Mouse (Mus musculus) embryonic facial prominence, embryonic 11.5 days (tissue): Measurements from ENCODE around the gene Lyl1. TPM values are rescaled to one million over a fixed set of nuclear protein-coding genes. Genes with fewer than 3 reads are reported as not detected.
A peak's percentile ranks its signal among the peaks of the same experiment; 100 is the strongest.

ENCODE experiments used
- ATAC-seq: fragments of 200-750 bp; cut with Nextera tagmentation; replicated peaks from 2 replicates; pipeline ENCODE4 v1.8.0; 2017; ENCODE audit warnings: low read depth; ENCODE audit not compliant: insufficient number of reproducible peaks, low FRiP score, low TSS enrichment
- DNase-seq: peaks from one replicate; pipeline ENCODE4 v3.0.0-alpha.2; 2015; ENCODE audit warnings: low spot score
- H3K27ac ChIP-seq: fragments of 300-500 bp; sonication (generic); replicated peaks from 2 replicates; pipeline ENCODE4 v1.5.1; 2014; ENCODE audit warnings: mild to moderate bottlenecking, low read depth, low read length, control low read depth
- H3K27me3 ChIP-seq: fragments of 300-500 bp; sonication (generic); 2 replicates; pipeline ENCODE4 v1.6.1; 2014; ENCODE audit warnings: mild to moderate bottlenecking, low read length, moderate library complexity, mixed read lengths; ENCODE audit not compliant: control insufficient read depth, insufficient read depth
- H3K36me3 ChIP-seq: fragments of 300-500 bp; sonication (generic); replicated peaks from 2 replicates; pipeline ENCODE4 v1.6.1; 2014; ENCODE audit warnings: low read depth, mild to moderate bottlenecking, low read length, moderate library complexity, mixed read lengths; ENCODE audit not compliant: control insufficient read depth, insufficient read depth
- H3K4me1 ChIP-seq: fragments of 300-500 bp; sonication (generic); 2 replicates; pipeline ENCODE4 v1.6.1; 2014; ENCODE audit warnings: low read length, mixed read lengths; ENCODE audit not compliant: control insufficient read depth, insufficient read depth
- H3K4me2 ChIP-seq: fragments of 300-500 bp; sonication (generic); 2 replicates; pipeline ENCODE4 v1.6.1; 2014; ENCODE audit warnings: low read depth, mild to moderate bottlenecking, control low read depth, low read length, moderate library complexity
- H3K4me3 ChIP-seq: fragments of 300-500 bp; sonication (generic); 2 replicates; pipeline ENCODE4 v1.5.1; 2014; ENCODE audit warnings: low read depth, low read length, control low read depth
- H3K9ac ChIP-seq: fragments of 300-500 bp; sonication (generic); replicated peaks from 2 replicates; pipeline ENCODE4 v1.6.1; 2014; ENCODE audit warnings: mild to moderate bottlenecking, control low read depth, low read length
- H3K9me3 ChIP-seq: fragments of 300-500 bp; sonication (generic); replicated peaks from 2 replicates; pipeline ENCODE4 v1.6.1; 2016; ENCODE audit warnings: mild to moderate bottlenecking, low read length, inconsistent platforms, mixed read lengths; ENCODE audit not compliant: control insufficient read depth
- WGBS: fragments of 180-500 bp; shearing (Covaris S2); extraction: QIAGEN DNeasy Blood & Tissue Kit; methylation state at CpG from one replicate; pipeline ENCODE4 v1.1.7; 2014; 5-methylcytosine and 5-hydroxymethylcytosine counted together
- polyA plus RNA-seq: library from polyadenylated mRNA; unstranded; fragments of >200 nt; fragmentation: Nextera tagmentation; extraction: Ambion mirVana; gene quantifications from 2 replicates; pipeline ENCODE4 v1.2.1, GENCODE M21; 2014

The Lyl1 gene
- polyA plus RNA-seq, 1 experiment from 2014 or later = 4.6 TPM

DNA sequence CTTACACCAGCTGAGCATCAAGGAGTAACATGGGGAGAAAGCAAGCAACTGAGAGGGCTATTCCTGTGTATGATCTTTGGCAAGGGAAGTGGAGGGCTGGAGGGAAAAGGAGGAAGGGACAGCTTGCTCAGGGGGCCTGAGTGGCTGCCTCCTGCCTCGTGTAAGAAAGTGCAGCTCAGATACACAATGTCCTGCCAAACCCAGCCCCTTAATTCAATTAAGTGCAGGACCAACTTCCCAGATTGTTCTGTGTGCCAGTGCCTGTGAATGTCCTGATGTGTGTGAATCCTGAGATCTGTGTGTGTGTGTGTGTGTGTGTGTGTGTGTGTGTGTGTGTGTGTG is 38.1 kb downstream of the Lyl1 start:
- H3K36me3 ChIP-seq = no peaks in the 10 kb centered on the region
- H3K4me2 ChIP-seq = no peak overlapping the region
- no peaks in the 10 kb centered on the region for H3K9me3 ChIP-seq
- peaks cover 46% of the 10 kb centered on the region for H3K4me1 ChIP-seq
- WGBS = 0% methylated on average over 1 of the region's 1 CpGs
- peaks cover 42% of the 10 kb centered on the region for H3K27me3 ChIP-seq
- H3K9ac ChIP-seq = no peak overlapping the region
- no peak overlapping the region for H3K4me3 ChIP-seq
- ATAC-seq = no peak
- DNase-seq = no peak
- H3K27ac ChIP-seq = no peak overlapping the region

DNA sequence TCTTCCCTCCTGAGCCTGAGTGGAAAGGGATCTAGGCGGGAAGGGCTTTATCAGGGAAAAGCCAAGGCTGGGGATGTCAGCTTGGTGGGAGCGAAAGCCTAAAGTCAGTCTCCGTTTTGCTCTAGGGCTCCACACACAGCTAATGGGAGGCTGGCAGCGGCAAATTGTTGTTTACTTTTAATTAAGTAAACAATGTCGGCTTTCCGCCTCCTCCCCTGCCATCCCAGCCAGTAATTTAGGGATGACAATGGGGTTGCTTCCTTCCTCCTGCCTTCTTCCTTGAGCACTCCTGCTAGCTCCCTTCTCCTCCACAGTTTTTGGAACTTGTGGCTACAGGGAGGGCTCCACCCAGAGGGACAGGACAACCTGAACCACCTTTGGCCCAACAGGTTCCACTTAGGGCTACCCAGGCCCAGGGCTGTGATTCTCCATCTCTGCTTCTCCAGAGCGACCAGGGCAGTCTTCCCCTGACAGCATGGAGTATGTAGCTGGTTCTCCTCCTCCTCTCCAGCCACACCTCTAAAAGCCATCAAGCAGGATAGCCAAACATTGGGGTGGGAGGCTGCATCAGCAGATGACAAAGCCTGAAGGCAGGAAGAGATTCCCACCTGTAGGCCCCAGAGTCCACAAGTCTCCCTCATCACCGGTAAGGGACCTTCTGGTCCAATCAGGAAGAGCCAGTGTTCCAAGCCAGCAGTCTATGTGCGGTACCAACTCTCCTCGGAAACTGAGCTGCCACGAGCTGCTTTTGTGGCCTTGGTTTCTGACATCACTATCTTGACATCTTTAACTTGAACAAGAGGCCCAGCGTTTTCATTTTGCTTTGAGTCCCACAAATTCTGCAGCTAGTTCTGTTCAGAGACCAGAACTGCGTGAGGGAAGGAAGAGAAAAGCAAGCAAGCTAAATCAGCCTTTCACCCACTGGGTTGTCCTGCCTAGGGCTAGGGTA is 39.9 kb downstream of the Lyl1 start:
- 0 out of 2 replicates have a peak overlapping the region, but pooled peaks have one; percentile 2 for H3K4me3 ChIP-seq
- peak overlapping the region; percentile 25 for H3K9ac ChIP-seq
- no peaks in the 10 kb centered on the region for H3K36me3 ChIP-seq
- peak overlapping the region; percentile 99 for H3K27ac ChIP-seq
- ATAC-seq (no peak), DNase-seq (no peak)
- WGBS = 19% methylated on average over 13 of the region's 13 CpGs
- H3K4me1 ChIP-seq = peaks cover 62% of the 10 kb centered on the region
- no peak overlapping the region for H3K4me2 ChIP-seq
- H3K27me3 ChIP-seq = peaks cover 40% of the 10 kb centered on the region
- no peaks in the 10 kb centered on the region for H3K9me3 ChIP-seq

DNA sequence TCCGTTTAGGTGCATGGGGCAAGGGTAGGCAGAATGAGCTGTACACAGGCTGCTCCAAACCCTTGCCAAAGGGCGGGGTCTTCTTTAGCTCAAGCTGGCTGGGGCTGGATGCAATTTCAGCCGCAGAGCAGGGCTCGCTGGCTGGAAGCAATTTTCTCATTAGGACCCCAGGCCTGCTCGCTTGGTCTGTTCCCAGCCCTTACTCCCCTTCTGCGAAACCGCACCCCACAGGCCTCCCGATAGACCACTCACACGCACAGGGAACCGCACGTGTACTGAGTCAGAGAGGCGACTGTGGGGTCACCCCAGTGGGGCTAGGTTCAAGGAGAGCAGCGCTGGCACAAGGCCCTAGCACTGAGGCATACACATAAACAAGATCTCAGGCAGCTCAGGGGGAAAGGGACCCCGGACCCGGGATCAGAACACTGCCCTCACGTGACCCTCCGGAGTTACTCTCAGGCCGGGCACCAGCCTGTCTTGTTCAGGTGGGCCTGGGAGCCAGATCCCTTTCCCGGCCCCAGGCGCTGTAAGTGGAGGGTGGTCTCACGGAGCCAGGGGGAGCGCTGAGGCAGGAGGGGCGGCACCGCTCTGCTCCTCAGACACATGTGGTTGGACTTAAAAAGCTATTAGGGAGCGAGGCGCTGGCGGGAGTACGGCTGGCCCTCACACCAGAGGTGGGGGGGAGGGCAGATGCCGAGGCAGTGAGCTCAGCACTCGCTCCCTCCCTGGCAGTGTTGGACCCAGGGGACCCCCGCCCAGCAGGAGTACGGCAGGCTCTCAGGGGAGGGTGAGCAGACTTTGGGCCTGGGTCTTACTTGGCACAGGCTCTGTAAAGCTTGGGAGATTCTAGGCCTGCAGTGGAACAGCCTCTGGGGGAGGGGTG is 41.2 kb downstream of the Lyl1 start:
- WGBS = 1% methylated on average over 32 of the region's 32 CpGs
- Histone ChIP-seq H3K4me3 (no peak overlapping the region), H3K27me3 (peaks cover 42% of the 10 kb centered on the region), H3K9ac (peak overlapping the region; percentile 34), H3K4me1 (peaks cover 62% of the 10 kb centered on the region), H3K36me3 (no peaks in the 10 kb centered on the region), H3K27ac (peak overlapping the region; percentile 99), H3K4me2 (peak overlapping the region; percentile 30), H3K9me3 (no peaks in the 10 kb centered on the region)
- peak; percentile 93 for DNase-seq
- ATAC-seq = peak; percentile 76

DNA sequence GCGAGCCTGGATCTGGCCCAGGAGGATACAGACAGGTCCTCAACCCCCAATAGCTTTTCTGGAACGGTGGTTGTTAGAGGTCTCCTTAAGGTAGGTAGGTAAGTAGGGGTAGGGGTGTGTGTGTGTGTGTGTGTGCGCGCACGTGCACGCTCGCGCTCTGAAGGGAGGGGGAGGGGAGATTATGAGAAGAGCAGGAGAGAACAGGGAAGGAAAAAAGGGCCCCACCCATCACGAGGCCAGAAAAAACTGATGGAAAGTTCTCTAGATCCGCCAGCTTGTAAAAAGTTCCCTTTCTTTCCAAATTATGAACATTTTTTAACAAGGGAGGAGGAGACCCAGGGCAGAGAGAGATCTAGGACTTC is 41.8 kb downstream of the Lyl1 start:
- Histone ChIP-seq H3K4me2 (peak overlapping the region; percentile 30), H3K9me3 (no peaks in the 10 kb centered on the region), H3K27ac (peak overlapping the region; percentile 99), H3K27me3 (peaks cover 38% of the 10 kb centered on the region), H3K4me3 (no peak overlapping the region), H3K4me1 (peaks cover 56% of the 10 kb centered on the region), H3K9ac (peak overlapping the region; percentile 1), H3K36me3 (no peaks in the 10 kb centered on the region)
- DNase-seq (no peak), ATAC-seq (no peak; the same call in 1 of the 2 replicates)
- whole genome bisulfite sequencing = 2% methylated on average over 10 of the region's 10 CpGs

DNA sequence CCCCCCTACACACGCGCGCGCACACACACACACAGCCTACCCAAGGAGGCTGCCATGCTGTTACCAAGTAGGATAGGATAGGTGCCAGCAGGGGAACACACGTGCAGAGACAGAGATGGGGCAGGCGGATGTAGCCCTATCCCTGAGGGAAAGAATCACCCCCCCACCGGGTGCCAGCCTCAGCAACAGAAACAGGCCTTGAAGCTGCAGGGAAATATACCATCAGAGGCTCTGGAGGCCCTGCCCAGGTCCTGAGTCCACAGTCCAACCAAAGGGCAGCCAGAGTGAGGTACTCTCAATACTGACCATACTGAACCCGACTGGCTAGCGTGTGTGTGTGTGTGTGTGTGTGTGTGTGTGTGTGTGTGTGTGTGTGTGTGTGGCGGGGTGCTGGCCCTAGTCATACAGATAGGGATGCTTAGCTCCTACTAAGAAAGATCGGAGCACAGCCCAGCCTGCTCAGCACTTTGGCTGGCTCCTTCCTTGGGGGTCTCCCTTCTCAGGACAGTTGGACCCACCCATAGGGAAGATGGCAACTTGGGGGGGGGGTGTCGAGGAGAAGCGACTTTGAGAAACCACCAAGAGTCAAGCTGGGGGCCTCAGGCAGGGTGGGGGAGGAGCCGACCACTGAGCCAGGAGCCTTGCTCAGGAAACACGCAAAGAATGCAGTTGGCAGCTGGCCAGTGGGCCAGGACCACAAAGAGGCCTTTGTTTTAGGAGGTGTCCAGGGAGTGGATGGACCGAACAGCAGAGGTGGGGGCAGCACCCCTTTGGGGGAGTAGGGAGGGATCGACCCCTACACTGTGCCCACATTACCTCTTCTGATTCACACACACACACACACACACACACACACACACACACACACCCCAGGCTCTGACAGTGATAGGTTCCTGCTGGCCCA is 42.5 kb downstream of the Lyl1 start:
- peaks cover 37% of the 10 kb centered on the region for H3K27me3 ChIP-seq
- peak overlapping the region; percentile 99 for H3K27ac ChIP-seq
- peak; percentile 91 for DNase-seq
- peak overlapping the region; percentile 37 for H3K9ac ChIP-seq
- 0 out of 2 replicates have a peak overlapping the region, but pooled peaks have one; percentile 5 for H3K4me3 ChIP-seq
- H3K9me3 ChIP-seq = no peaks in the 10 kb centered on the region
- peaks cover 50% of the 10 kb centered on the region for H3K4me1 ChIP-seq
- H3K36me3 ChIP-seq = no peaks in the 10 kb centered on the region
- peak overlapping the region; percentile 30 for H3K4me2 ChIP-seq
- ATAC-seq = peak; percentile 49; the same call in 1 of the 2 replicates
- 1% methylated on average over 17 of the region's 17 CpGs for WGBS

DNA sequence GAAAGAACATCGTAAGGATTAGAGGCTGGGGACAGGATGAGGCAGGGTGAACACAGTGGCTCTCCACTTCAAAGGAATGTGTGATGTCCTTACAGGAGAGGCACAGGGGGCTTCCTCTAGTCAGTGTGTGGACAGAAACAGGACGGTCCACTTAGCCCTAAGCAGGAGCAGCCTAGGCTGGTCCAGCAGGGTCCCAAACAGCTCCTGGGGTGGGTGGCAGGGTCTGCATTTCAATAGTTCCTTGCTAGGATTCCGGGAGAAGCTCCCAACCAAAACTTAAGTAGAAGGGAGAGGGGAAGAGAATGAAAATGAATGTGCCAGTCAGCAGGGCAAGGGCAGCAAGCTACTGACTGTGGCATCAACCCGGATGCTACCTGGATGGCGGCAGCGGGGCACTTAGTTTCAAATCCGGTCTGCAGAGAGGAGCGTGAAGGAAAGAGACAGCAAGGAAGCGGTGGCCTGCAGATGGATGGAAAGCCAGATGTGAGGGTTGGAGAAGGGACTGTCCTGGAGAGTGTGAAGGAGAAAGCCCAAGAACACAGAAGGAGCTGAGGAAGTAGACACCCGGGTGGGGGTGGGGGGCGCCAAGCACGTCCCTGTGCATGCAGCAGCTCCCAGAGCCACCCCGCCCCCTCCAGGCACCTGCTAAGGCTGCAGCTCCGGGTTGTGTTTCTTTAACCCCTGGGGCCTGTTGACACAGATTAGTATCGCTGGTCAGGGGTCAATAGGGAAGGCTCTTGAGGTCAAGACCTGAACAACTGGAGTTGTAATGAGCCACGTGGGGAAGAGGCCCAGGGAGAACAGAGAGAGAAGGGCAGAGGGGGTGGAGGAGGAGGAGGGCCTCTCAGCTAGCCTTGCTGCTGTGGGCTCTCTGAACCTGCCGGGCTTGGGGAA is 44.0 kb downstream of the Lyl1 start:
- peaks cover 45% of the 10 kb centered on the region for H3K27me3 ChIP-seq
- no peaks in the 10 kb centered on the region for H3K9me3 ChIP-seq
- no peak overlapping the region for H3K4me2 ChIP-seq
- H3K4me1 ChIP-seq = peaks cover 46% of the 10 kb centered on the region
- DNase-seq (peak; percentile 75), ATAC-seq (no peak)
- H3K9ac ChIP-seq = peak overlapping the region; percentile 32
- peak overlapping the region; percentile 99 for H3K27ac ChIP-seq
- no peaks in the 10 kb centered on the region for H3K36me3 ChIP-seq
- no peak overlapping the region for H3K4me3 ChIP-seq
- under 1% methylated on average over 17 of the region's 17 CpGs for WGBS

DNA sequence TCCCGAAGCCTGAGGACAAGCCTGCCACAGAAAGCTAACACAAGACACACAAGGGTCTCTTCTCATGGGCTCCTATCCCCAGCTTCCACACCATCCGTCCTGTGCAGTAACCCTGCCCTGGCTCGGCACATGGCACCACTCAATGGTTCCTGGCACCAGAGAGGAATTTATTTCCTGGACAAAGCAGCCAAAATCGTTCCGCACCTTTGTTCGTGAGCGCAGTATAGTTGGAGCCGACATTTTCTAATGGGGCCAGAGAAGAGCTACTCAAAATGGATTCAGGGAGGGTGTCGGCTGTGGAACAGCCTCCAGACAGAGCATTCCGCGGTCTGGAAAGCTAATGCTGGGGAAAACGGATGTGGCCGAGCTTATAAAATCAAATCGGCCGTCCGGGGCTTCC is 48.3 kb downstream of the Lyl1 start:
- Histone ChIP-seq H3K4me2 (no peak overlapping the region), H3K4me3 (no peak overlapping the region), H3K36me3 (no peaks in the 10 kb centered on the region), H3K4me1 (peaks cover 15% of the 10 kb centered on the region), H3K27me3 (peaks cover 73% of the 10 kb centered on the region), H3K27ac (no peak overlapping the region), H3K9me3 (no peaks in the 10 kb centered on the region), H3K9ac (no peak overlapping the region)
- WGBS = 72% methylated on average over 16 of the region's 16 CpGs
- DNase-seq (no peak), ATAC-seq (no peak)
